Mouse (Mus musculus) brain, embryonic 14.5 days (tissue): Measurements from ENCODE around the gene Dhx30.

Experiments
- CTCF ChIP-seq: fragments of 200-500 bp; IDR thresholded peaks from 2 replicates; pipeline ENCODE4 v1.5.1; 2012; ENCODE audit warnings: inconsistent platforms, mild to moderate bottlenecking, moderate library complexity, borderline replicate concordance; ENCODE audit not compliant: insufficient read depth, insufficient read length; ENCODE audit errors: extremely low read depth
- POLR2A ChIP-seq: fragments of 200-500 bp; IDR thresholded peaks from 2 replicates; pipeline ENCODE4 v1.6.1; 2012; ENCODE audit warnings: mild to moderate bottlenecking, inconsistent platforms, borderline replicate concordance; ENCODE audit not compliant: poor library complexity, insufficient read depth, insufficient read length, severe bottlenecking; ENCODE audit errors: extremely low read depth

- TF ChIP-seq POLR2A (no peak), CTCF (no peak)
Measured at GRCm38 (mm10) chr9:110035091-110035490, 82.5 kb downstream of the Dhx30 start.
